Mouse (Mus musculus): ENCODE results near the gene Gpx2.

GRCm38 (mm10) chr12:76803028-76803427 is 7.7 kb upstream of the Gpx2 start:
- no peak for TF ChIP-seq CTCF (IDR thresholded peaks at IDR 0.05)
- no peak for TF ChIP-seq EP300 (IDR thresholded peaks at IDR 0.05; ENCODE audit: insufficient read depth, low read depth, low read length)
- no peak for TF ChIP-seq POLR2A (IDR thresholded peaks at IDR 0.05; ENCODE audit: insufficient read depth, low read depth, low read length)

All from heart, adult 2 months (tissue).